Mouse (Mus musculus) liver, embryonic 14.5 days (tissue): ENCODE measurements at regions not wholly inside any gene's neighbourhood (a gene's known extent, or its start where the extent isn't known, plus 50 kb on each side); places are given as distances from the start of the nearest gene placed in this dataset.

Source experiments
- ATAC-seq: fragments of 200-750 bp; cut with Nextera tagmentation; 2 replicates; pipeline ENCODE4 v1.8.0; 2017; ENCODE audit warnings: moderate number of reproducible peaks, mild to moderate bottlenecking, moderate library complexity; ENCODE audit not compliant: insufficient read depth
- DNase-seq, 3 experiments: peaks; one replicate each; pipeline ENCODE4 v3.0.0-alpha.2; 2012 to 2013; ENCODE audit warnings: low read depth in 3 of 3, low spot score in 3 of 3
- H3K27ac ChIP-seq: fragments of 300-500 bp; sonication (generic); 2 replicates; pipeline ENCODE4 v1.5.1; 2014; ENCODE audit warnings: moderate library complexity, mild to moderate bottlenecking, control low read depth, inconsistent platforms
- H3K27me3 ChIP-seq: fragments of 300-500 bp; sonication (generic); 2 replicates; pipeline ENCODE4 v1.6.1; 2014; ENCODE audit warnings: mild to moderate bottlenecking, low read length, moderate library complexity; ENCODE audit not compliant: control insufficient read depth, insufficient read depth
- H3K36me3 ChIP-seq: fragments of 300-500 bp; sonication (generic); replicated peaks from 2 replicates; pipeline ENCODE4 v1.6.1; 2014; ENCODE audit warnings: low read depth; ENCODE audit not compliant: control insufficient read depth, insufficient read depth
- H3K4me1 ChIP-seq, 2 experiments: fragments of 200-500 bp in 1 of 2; fragments of 300-500 bp in 1 of 2; sonication (generic) in 1 of 2; replicated peaks; 2 replicates each; pipeline ENCODE4 v1.6.1; 2012 to 2014; ENCODE audit warnings: antibody characterized with exemption in 1 of 2, inconsistent platforms in 1 of 2, low read length in 1 of 2; ENCODE audit not compliant: control insufficient read depth in 2 of 2, insufficient read depth in 2 of 2
- H3K4me2 ChIP-seq: fragments of 300-500 bp; sonication (generic); 2 replicates; pipeline ENCODE4 v1.6.1; 2014; ENCODE audit warnings: low read depth, mild to moderate bottlenecking, control low read depth, moderate library complexity
- H3K4me3 ChIP-seq, 2 experiments: fragments of 200-500 bp in 1 of 2; fragments of 300-500 bp in 1 of 2; sonication (generic) in 1 of 2; 2 replicates each; pipeline ENCODE4 v1.5.1; 2012 to 2014; ENCODE audit warnings: low read depth in 2 of 2, low read length in 2 of 2, mild to moderate bottlenecking in 2 of 2, control low read depth in 1 of 2, inconsistent platforms in 1 of 2, moderate library complexity in 1 of 2; ENCODE audit not compliant: insufficient read depth in 1 of 2
- H3K9ac ChIP-seq: fragments of 300-500 bp; sonication (generic); replicated peaks from 2 replicates; pipeline ENCODE4 v1.6.1; 2014; ENCODE audit warnings: mild to moderate bottlenecking, control low read depth, moderate library complexity
- H3K9me3 ChIP-seq: fragments of 300-500 bp; sonication (generic); 2 replicates; pipeline ENCODE4 v1.6.1; 2016; ENCODE audit warnings: low read length, mixed read lengths; ENCODE audit not compliant: control insufficient read depth
- CTCF ChIP-seq: IDR thresholded peaks from 2 replicates; pipeline ENCODE4 v1.5.1; 2016; ENCODE audit warnings: antibody characterized with exemption, low read depth, control low read depth
- EP300 ChIP-seq: IDR thresholded peaks from 2 replicates; pipeline ENCODE4 v1.6.1; 2016; ENCODE audit warnings: antibody characterized with exemption, low read depth
- WGBS: fragments of 180-500 bp; shearing (Covaris S2); extraction: QIAGEN DNeasy Blood & Tissue Kit; methylation state at CpG from one replicate; pipeline ENCODE4 v1.1.7; 2014; ENCODE audit not compliant: insufficient replicate concordance; 5-methylcytosine and 5-hydroxymethylcytosine counted together

GRCm38 (mm10) chr5:43139813-43140212 is 93.2 kb upstream of the Cpeb2 start:
- Histone ChIP-seq H3K4me1 (no peaks in the 10 kb centered on the region), H3K4me3 (no peak overlapping the region), H3K27ac (no peak overlapping the region), H3K36me3 (no peaks in the 10 kb centered on the region), H3K4me2 (no peak overlapping the region), H3K27me3 (no peaks in the 10 kb centered on the region), H3K9me3 (no peaks in the 10 kb centered on the region), H3K9ac (no peak overlapping the region)
- WGBS = 43% methylated on average over 1 of the region's 1 CpGs
- ATAC-seq = no peak
- TF ChIP-seq CTCF (no peak), EP300 (no peak)
- no peak for DNase-seq

GRCm38 (mm10) chr5:43145939-43146338 is 87.0 kb upstream of the Cpeb2 start:
- Histone ChIP-seq H3K9me3 (no peaks in the 10 kb centered on the region), H3K4me1 (no peaks in the 10 kb centered on the region), H3K27ac (no peak overlapping the region), H3K27me3 (no peaks in the 10 kb centered on the region), H3K4me2 (no peak overlapping the region), H3K36me3 (no peaks in the 10 kb centered on the region), H3K9ac (no peak overlapping the region), H3K4me3 (no peak overlapping the region)
- ATAC-seq = no peak
- no peak for DNase-seq
- TF ChIP-seq EP300 = no peak
- TF ChIP-seq CTCF = no peak
- 65% methylated on average over 6 of the region's 6 CpGs for WGBS

- Histone ChIP-seq H3K4me2 (no peak overlapping the region), H3K27me3 (no peaks in the 10 kb centered on the region), H3K4me1 (no peaks in the 10 kb centered on the region), H3K9me3 (no peaks in the 10 kb centered on the region), H3K9ac (no peak overlapping the region), H3K27ac (no peak overlapping the region), H3K4me3 (no peak overlapping the region), H3K36me3 (no peaks in the 10 kb centered on the region)
- ATAC-seq (no peak), DNase-seq (no peak)
- TF ChIP-seq CTCF = no peak
- no peak for TF ChIP-seq EP300
- 65% methylated on average over 2 of the region's 2 CpGs for WGBS
Measured at GRCm38 (mm10) chr5:43146928-43147327, 86.0 kb upstream of the Cpeb2 start.

GRCm38 (mm10) chr5:43148486-43148885 is 84.5 kb upstream of the Cpeb2 start:
- no peak overlapping the region for H3K4me3 ChIP-seq
- 59% methylated on average over 9 of the region's 9 CpGs for WGBS
- no peaks in the 10 kb centered on the region for H3K27me3 ChIP-seq
- H3K36me3 ChIP-seq = no peaks in the 10 kb centered on the region
- H3K4me1 ChIP-seq = no peaks in the 10 kb centered on the region
- TF ChIP-seq CTCF = no peak
- TF ChIP-seq EP300 = no peak
- no peaks in the 10 kb centered on the region for H3K9me3 ChIP-seq
- H3K4me2 ChIP-seq = no peak overlapping the region
- H3K9ac ChIP-seq = no peak overlapping the region
- DNase-seq = no peak
- ATAC-seq = no peak
- no peak overlapping the region for H3K27ac ChIP-seq

- no peak overlapping the region for H3K4me2 ChIP-seq
- H3K4me3 ChIP-seq = no peak overlapping the region
- no peak overlapping the region for H3K9ac ChIP-seq
- 60% methylated on average over 4 of the region's 4 CpGs for WGBS
- no peaks in the 10 kb centered on the region for H3K27me3 ChIP-seq
- H3K4me1 ChIP-seq = no peaks in the 10 kb centered on the region
- DNase-seq (no peak), ATAC-seq (no peak)
- H3K9me3 ChIP-seq = no peaks in the 10 kb centered on the region
- TF ChIP-seq CTCF = no peak
- no peak for TF ChIP-seq EP300
- H3K27ac ChIP-seq = no peak overlapping the region
- no peaks in the 10 kb centered on the region for H3K36me3 ChIP-seq
Measured at GRCm38 (mm10) chr5:43149559-43149958, 83.4 kb upstream of the Cpeb2 start.
